Mouse (Mus musculus) cerebellum, postnatal 14 days (tissue): Measurements from ENCODE around the gene Ftsj3.

Experiments used
- DNase-seq, 2 experiments: peaks; one replicate each; pipeline ENCODE4 v3.0.0; 2021; ENCODE audit warnings: mixed read lengths in 2 of 2

The Ftsj3 gene

DNA sequence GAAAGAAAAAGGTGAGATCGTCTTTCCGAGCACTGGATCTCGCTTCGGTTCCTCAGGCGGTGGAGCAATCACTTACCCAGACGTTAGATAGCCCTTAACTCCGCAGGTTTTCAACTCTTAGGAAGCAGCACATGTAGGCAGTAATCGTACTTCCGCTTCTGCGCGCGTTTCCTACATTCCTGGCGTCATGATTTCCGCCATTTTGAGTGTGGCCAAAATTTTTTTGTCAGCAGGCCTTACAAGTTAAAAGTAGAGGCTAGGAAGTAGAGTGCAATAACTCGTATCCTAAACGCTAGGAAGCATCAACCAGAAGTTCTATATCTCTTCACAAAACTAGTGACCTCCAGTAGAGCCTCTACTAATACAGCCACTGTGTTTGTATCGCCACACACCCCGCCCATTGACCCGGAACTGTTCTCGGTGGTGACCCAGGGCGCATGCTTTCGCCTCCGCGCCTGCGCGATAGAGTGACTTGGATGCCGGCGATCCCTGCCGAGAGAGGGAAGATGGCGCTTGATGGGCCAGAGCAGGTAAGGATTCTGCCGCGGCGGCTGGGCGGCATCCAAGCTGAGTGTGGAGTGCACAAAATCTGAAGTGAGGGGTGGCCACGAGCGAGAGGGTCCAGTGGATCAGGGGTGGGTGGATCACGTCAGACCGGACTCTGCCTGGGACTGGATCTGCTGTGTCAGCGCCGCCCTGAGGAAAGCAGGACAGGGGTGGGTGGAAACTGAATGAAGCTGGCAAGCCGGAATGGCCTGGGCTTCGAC is at the start of gene Ftsj3, which contains the start of gene Psmc5:
Gene Ftsj3, minus strand, starts transcription at position 395 of the 767 bp plus-strand sequence.
Gene Psmc5, plus strand, starts transcription at position 470 of the 767 bp plus-strand sequence.
- DNase-seq, result peak; percentile 99

- DNase-seq, result no peak
Observed at GRCm38 (mm10) chr11:106305348-106306064, 49.6 kb upstream of the Ftsj3 start.

GRCm38 (mm10) chr11:106302634-106303033 is 46.8 kb upstream of the Ftsj3 start:
- DNase-seq, result peak; percentile 79 to 83

DNA sequence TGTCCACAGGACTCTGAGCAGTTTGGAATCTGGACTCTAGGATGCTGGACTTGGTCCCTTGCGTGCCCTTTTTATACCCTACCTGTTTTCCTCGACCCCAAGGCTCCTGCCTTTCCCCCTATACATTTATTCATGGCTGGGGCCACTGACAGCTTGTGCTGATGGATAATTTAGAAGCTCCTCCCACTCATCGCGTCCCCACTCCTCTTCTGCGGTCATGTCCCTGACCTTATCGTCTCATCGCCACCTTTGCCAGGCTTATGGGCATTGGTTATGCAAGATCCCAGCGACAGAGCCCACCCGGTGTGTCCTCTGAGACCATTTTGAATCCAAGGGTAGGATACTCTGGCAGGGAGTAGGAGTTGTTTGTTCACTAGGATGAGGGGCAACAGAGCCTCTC is 45.9 kb upstream of the Ftsj3 start, which contains the start of gene Gh:
Gene Gh, minus strand, starts transcription at position 101 of the 400 bp plus-strand sequence.
- no peak for DNase-seq

GRCm38 (mm10) chr11:106291861-106292260 is 36.0 kb upstream of the Ftsj3 start:
- peak; percentile 85 to 88 for DNase-seq

DNA sequence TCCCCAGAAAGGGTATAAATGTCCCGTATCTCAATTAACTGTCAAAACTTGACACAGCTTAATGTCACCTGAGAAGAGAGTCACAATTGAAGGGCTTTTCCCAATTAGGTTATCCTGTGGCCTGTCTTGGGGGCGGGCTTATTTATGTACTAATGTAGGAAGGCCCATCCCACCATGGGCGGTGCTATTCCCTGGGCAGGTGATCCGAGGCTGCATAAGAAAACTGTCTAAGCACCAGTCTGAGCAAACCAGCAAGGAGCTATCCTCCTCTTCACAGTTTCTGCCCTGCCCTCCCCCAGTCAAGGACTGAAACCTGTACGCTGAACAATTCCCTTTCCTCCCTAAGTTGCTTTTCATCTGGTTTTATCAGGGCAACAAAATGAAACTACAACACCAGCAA is 34.5 kb upstream of the Ftsj3 start:
- DNase-seq, result peak in 1 of 2 experiments; percentile 19

DNA sequence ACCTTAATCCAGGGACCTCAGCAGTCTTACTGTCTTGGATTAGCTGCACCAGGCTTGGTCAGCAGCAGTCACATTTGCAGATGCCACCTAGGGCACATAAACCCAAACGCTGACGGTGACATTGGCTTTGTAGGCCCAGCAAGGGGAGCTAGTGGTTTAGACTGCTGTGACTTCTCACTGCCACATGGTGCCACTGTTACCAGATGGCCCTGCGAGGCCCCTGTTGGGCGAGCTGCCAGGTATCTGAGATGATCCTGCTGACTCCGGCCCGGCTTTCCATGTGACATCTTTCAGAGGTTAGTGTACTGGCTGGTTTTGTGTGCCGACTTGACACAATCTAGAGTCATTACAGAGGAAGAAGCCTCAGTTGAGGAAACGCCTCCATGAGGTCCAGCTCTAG is 33.5 kb upstream of the Ftsj3 start:
- peak; percentile 95 to 98 for DNase-seq

GRCm38 (mm10) chr11:106286987-106287386 is 31.1 kb upstream of the Ftsj3 start:
- DNase-seq, result peak; percentile 80 to 81

GRCm38 (mm10) chr11:106286206-106286605 is 30.3 kb upstream of the Ftsj3 start:
- DNase-seq, result peak; percentile 38 to 51

GRCm38 (mm10) chr11:106284126-106284525 is 28.2 kb upstream of the Ftsj3 start:
- peak; percentile 23 to 46 for DNase-seq

GRCm38 (mm10) chr11:106283371-106283770 is 27.5 kb upstream of the Ftsj3 start:
- peak in 1 of 2 experiments; percentile 43 for DNase-seq

GRCm38 (mm10) chr11:106282452-106282851 is 26.6 kb upstream of the Ftsj3 start:
- DNase-seq, result no peak

DNA sequence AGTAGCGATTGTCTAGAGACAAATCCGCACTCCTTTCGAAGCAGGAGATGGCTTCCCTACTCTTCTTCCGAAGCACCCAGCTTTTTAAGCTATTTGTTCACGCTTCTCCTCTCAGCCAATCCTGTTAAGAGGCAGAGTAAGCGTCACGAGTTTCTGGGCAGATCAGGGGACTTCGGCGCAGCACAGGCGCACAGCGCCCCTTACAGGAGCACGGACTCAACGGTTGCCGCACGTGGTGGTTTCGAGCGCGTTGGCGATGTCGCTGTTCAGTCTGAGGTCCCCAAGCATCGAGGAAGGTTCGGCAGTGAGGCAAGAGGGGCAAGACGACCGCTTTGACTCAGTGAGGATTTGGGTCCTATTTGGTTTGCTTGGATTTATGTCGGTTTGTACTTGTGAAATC is 20.6 kb upstream of the Ftsj3 start, which contains the start of gene Tcam1:
Gene Tcam1, plus strand, starts transcription at position 219 of the 400 bp plus-strand sequence.
- DNase-seq, result peak; percentile 98

- peak in 1 of 2 experiments; percentile 33 for DNase-seq
Observed at GRCm38 (mm10) chr11:106274971-106275411, 19.1 kb upstream of the Ftsj3 start.

- no peak for DNase-seq
Observed at GRCm38 (mm10) chr11:106274374-106274773, 18.5 kb upstream of the Ftsj3 start.

DNA sequence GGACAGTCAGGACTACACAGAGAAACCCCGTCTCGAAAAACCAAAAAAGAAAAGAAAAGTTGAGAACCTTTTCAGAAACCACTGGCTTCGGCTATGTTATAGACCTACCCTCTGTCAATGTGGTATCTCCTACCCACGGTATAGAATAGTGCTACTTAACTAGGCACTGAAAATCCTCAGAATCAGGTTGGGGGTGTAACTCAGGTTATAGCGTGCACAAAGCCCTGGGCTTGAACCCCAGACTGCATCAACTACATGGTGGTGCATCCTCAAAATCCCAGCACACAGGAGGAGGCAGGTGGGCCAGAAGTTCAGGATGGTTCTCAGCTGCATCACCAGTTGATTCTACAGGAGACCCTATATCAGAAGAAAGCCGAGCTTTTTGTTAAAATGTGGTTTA is 17.9 kb upstream of the Ftsj3 start:
- DNase-seq, result no peak

- no peak for DNase-seq
Observed at GRCm38 (mm10) chr11:106273311-106273684, 17.4 kb upstream of the Ftsj3 start.

DNA sequence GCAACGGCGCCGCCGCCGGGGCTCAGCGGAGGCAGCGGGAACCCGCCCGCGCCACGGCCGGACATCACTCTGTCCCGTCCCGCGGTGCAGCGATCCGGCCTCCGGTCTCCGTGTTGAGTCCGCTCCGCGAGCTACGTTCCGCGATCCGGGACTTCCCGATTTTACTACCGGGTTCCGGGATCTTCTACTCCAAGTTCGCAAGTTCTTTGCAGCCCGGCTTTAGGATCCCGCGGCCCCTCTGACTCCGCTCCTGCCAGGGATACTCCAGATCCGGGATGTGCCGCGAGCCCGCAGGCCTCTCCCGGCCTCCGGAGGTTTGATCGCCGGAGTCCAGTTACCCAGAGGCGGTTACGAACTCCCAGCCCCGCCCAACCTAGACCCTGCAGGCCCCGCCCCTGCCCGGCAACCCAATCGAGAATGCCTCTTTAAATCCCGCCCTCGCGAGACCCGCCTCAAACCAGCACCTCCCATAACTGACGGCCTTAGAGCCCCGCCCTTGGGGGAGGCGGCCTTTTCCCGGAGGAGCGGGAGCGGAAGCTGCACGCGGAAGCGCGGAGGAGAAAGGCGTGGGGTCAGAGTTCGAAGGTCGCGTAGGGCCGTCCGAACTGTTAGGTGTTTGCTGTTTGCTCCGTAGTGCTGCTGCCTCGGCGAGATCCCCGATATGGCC is 16.9 kb upstream of the Ftsj3 start, which contains the start of gene Smarcd2:
Gene Smarcd2, minus strand, starts transcription at position 329 of the 667 bp plus-strand sequence.
- peak; percentile 99 for DNase-seq

GRCm38 (mm10) chr11:106271794-106272643 is 16.1 kb upstream of the Ftsj3 start:
- peak; percentile 60 to 63 for DNase-seq

DNA sequence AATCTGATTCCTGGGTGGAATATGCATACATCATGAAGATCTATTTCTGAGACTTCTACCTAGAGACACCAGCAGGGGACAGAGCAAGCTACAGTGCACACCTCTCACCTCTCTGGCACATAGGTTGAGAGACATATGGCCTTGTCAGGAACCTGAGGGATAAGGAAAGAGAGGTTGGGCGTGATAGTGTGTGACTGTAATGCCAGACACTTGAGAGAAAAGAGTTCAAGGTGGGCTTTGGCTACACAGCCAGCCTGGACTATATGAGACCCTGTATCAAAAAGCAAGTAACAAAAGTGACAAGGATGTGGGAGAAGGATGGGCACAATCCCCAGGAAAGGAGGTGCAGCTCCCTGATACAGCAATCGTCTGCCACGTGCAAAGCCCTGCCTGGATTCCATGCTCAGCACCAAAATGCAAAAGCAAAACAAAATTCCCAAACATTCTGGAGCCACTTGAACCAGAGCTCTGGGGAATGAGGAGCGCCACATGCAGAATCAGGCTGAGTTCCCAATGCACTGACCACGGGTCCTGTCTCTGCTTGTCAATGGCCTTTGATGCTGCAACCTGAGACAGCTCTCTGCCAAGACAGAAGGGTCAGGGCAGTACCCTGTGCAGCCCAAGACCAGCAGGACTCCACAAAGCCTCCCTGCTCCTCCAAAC is 15.4 kb upstream of the Ftsj3 start:
- DNase-seq, result peak; percentile 46 to 61

- DNase-seq, result peak; percentile 58 to 69
Observed at GRCm38 (mm10) chr11:106269060-106269431, 13.2 kb upstream of the Ftsj3 start.
